Mouse (Mus musculus): ENCODE measurements around the gene Gm6408. TPM values are rescaled to one million over a fixed set of nuclear protein-coding genes. Genes with fewer than 3 reads are reported as not detected.
"Not testable (repeated sequence)": the region's sequence is repeated elsewhere in the genome, so short reads cannot be mapped to it uniquely, and the experiment has no call there.

The Gm6408 gene
- not detected for total RNA-seq (2021)
- long read RNA-seq, experiment 1, result 0 reads
- long read RNA-seq, experiment 2, result 0 reads

DNA sequence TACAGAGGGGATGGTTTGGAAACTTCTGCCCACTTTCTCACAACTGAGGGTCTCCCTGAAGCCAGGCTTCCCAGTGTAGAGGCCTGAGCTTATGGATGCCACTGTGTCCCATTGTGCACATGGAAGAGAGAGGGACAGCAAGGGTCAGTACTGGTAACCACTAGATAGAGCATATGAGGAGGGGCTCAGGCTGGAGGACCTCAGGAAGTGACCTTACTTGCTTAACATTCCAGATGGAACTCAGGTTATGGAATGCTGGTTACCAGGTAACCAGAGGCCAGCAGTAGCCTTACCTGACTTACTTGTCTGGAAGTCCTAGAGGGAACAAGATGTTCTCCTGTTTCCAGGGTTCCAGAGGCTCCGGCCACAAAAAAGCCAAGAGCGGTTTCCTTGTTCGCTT is at the start of gene Gm6408:
Gene Gm6408 (plus strand): TSS at position 301 of the 400 bp plus-strand sequence.
- not testable (repeated sequence) for DNase-seq

DNA sequence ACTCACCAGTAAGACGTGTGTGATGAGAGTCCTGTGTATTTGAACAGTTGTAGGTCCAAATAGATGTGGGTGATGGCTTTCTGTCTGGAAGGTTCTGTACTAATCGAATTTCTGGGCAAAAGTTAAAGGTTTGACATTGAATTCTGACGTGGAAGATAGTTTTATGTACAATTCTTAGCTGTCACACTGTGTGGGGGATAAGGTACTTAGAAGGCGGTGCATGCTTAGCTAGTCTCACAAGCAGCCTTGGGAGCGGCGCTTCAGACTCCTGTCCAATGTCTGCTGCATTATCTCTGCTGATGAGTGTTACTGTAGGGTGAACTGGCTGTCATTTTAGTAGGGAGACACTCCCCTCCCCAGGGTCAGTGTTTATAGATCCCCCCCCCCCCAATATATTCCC is 49.3 kb upstream of the Gm6408 start:
- no peak for DNase-seq

DNA sequence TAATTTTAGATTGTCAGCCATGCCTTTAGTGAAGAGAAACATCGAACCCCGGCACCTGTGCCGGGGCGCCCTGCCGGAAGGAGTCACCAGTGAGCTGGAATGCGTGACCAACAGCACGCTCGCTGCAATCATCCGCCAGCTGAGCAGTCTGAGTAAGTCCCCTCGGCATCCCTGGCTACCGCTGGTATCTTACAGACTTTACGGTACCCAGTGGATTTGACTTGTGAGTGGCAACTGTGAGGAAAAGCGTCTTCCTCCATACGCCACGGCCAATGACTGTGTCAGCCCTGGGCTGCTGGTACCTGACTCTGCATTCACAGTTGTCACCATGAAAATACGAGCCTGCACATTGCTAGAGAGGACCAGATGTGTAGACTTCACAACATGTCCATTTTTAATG is 46.4 kb upstream of the Gm6408 start:
- DNase-seq, result no peak

DNA sequence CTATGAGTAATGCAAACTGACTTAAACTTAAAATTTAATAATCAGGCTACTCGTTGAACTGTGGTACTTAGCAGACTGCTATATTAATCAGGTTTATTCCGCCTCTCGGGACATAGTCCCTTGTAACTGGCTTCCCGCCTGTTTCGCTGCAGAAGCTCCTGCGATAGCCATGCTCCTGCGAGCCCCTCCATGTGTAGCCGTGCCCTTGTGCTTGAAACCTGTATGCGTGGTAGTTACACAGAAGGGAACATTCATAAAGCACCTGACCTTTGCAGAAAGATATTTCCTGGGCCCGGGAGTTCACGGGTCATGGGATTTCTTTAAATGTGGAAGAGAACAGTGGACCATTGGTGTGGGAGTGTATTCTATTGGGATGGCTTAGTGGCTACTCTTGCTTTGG is 45.0 kb upstream of the Gm6408 start:
- DNase-seq, result no peak

DNA sequence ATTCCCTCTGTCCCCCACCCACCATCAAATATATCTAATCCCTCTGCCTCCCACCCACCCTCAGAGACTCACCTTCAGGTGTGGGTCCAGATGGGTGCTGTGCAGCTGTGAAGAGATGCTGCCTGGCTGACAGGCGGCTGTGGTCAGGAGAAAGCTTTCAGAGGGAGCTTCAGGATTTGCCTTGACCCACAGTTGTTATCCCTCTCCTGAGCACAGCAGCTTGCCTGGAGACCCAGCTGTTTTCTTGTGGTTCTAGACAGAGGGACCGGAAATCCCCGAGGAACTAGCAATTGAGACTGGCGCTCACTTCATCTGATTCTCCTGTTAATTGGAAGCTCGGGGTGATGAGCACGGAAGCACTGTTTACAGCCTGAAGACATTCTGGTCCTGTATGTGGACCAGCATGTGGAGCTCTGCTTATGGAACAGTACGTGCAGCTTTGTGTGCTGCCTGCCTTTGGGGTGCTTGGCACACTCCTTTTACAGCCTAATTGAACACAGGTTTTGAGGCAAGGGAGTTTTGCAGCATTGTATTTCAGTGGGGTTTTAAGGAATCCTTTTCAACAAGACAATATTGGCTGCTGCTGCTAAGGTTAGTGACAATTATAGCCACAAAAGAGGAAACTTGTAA is 42.5 kb upstream of the Gm6408 start:
- no peak for DNase-seq

DNA sequence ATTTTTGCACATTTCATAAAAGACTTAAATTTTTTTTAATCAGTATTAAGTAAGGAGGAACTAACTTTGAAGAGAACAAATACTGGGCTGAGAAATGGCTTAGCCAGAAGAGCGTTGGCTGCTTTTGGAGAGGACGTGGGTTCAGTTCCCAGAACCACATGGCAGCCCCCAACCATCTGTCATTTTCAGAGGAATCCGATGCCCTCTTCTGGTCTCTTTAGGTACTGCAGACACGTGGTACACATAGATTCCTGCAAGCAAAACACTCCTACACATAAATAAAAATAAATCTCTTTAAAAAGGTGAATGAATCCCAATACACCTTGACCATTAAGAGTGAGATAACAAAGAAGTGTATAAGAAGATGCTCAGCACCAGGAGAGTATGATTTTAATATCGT is 41.5 kb upstream of the Gm6408 start:
- no peak for DNase-seq

DNA sequence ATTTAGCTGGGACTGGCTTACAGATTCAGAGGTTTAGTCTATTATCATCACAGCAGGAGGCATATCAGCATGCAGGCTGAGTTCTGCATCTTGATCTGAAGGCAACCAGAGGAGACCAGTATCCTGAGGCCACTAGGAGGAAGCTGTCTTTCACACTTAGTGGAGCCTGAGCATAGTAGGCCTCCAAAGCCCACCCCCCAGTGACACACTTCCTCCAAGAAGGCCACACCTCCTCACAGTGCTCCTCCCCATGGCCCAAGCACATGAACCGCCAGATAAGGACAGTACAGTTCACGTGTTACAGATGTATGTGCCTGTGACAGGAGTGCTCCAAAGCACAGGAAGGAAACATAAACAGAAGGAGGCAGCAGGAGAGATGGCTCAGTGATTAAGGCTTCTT is 39.0 kb upstream of the Gm6408 start:
- no peak for DNase-seq

DNA sequence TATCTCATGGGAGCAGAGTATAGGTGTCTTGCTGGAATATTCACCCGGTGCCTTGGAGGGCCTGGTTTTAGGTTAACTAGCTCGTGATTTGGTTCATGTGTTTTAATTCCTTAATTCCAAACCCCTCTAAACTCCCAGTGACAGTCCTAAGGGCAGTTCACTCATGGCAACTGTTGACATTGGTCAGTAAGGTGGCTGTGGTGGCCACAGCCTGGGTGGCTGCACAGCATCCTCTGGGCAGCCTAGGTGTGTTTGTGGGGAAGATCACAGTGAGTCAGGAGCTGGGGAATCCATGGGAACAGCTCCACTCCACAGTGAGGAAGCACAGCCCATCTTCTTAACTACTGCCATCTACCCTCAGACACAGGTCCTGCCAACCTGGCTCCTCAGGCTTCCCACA is 35.1 kb upstream of the Gm6408 start:
- DNase-seq, result no peak

DNA sequence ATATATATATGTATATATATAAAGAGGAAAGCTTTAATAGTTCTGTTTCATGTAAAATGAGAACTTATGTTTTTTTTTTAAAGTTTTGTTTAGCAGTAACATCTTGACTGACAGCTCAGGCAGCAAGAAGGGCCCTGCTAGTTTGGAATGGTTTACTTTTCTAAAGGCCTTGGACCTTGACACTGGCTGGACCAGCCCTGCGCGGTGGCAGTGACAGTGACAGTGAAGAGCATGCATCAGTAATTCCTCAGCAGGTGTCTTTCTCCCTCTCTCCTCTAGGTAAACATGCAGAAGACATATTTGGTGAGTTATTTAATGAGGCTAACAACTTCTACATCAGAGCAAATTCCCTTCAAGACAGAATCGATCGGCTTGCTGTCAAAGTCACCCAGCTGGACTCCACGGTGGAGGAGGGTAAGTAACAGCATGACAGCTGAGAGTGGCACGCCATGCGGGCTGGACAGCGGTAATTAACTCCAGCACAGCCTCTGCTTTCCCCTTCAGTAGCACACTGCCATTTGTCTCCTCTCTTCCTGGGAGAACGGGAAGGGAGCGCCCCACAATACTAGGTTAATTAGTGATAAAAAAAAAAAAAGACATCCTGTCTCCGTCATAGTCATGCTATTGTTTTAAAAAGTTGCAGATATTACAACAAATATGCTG is 30.0 kb upstream of the Gm6408 start:
- DNase-seq, result no peak

DNA sequence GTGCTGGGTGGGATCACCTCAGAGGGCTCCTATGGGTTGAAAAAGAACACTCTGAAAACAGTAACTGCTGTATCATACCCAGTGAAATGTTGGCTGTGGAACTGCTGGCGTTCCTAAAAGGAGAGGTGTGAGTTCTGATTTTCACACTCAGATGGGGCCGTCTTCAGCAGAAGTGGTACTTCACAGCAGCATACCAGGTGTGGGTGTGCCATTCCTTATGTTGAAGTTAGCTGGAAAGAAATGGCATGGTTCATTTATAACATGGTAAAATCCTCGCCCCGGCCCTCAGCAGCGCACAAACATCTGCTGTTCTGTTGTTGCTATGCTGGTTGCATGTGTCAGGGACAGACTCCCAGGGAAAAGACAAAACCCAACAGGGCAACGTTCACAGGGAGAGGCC is 28.2 kb upstream of the Gm6408 start:
- DNase-seq, result no peak

DNA sequence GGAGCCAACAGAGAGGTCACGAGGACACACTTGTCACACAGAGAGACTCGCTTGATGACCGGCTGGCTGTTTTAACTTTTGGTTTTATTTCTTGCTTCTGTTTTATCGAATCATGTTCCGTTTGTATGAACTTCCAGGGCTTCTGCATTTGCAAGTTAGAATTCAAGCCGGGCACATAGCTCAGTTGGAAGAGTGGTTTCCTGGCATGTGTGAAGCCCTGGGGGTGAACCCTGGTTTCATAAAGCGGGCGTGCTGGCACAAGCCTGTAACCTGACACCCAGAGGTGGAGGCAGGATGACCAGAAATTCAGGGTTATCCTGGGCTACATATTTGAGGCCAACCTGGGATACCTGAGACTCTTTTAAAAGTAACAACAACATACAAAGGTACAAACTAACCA is 20.2 kb upstream of the Gm6408 start:
- no peak for DNase-seq

DNA sequence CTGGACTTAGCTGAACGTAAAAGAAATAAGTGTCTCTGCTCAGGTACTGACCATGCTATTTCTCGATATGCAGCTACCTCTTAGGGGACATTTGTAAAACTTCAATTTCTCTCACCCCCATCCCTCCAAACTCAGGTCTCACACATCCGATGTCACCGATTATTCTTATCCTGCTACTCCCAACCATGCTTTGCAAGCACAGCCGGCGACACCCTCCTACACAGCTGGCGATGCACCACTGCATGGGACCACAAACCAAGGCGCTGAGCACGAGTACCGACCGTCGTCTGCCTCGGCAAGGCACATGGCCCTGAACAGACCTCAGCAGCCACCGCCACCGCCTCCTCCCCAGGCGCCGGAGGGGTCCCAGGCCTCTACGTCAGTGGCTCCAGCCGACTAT is 15.1 kb upstream of the Gm6408 start:
- no peak for DNase-seq

DNA sequence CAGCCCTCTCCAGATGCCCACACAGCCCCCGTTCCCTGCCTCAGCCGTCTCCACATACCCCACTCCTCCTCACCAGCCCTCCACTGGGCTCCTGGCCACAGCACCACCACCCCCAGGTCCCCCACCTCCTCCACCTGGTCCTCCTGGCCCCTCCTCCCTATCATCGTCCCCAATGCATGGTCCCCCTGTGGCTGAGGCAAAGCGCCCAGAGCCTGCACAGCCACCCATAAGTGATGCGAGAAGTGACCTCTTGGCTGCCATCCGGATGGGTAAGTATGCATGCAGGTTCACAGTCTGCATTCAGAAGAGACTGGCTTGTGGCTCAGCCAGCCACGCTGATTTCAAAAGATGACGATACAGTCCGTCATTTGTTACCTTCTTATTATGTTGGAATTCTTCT is 13.5 kb upstream of the Gm6408 start:
- no peak for DNase-seq

DNA sequence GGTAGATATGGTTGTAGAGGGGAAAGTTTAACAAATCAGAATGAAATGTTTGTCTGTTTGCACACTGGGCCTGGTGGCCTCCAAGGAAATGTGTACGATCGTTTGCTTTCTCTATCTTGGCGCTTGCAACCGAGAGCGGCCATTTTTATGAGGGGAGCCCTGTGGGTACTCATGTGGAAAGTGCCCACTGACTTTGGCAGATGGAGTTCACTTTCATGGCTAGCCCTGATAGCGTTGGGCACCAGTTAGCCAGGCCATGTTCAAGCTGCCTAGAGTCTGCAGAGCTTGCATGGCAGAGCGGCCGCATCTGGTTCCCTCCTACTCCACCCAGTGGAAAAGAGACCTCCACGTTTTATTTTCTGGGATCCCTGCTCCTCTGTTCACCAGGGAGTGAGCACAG is 10.9 kb upstream of the Gm6408 start:
- DNase-seq, result no peak

DNA sequence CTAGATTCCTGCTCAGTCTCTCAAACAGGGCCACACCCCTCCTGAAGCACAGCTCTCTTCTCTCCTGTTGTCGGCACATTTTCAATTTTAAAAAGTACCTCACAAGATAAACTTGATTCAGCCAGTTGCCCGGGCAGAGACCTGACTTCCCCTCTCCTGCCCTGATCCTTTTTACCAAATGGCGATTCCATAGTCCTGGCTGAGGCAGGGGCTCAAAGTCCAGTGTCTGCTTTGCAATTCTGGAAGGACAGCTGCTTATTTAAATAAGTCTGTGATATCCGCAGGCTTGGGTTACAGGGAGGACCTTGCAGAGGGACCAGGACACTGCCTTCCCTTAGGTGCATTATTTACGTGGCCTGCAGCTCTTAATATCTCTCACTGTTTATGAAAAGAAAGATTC is 10.5 kb upstream of the Gm6408 start:
- no peak for DNase-seq

DNA sequence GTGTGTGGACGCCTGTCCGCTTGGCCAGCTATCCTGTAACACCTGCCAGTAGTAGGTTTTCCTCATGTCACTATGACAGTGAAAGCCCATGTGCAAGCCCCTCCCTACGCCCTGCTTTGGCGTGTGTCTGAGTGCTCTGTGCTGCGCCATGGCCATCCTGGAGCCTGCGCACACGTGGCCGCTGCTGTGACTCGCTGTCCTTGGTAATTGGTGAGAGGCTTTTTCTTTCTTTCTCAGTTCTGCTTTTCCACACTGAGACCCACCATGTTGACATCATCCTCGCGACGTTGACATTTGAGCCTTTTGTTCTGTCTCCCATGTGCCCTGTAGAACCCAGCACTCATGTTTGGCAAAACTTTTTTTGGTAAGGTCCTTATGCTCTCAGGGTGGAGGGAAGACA is 9.9 kb upstream of the Gm6408 start:
- no peak for DNase-seq

DNA sequence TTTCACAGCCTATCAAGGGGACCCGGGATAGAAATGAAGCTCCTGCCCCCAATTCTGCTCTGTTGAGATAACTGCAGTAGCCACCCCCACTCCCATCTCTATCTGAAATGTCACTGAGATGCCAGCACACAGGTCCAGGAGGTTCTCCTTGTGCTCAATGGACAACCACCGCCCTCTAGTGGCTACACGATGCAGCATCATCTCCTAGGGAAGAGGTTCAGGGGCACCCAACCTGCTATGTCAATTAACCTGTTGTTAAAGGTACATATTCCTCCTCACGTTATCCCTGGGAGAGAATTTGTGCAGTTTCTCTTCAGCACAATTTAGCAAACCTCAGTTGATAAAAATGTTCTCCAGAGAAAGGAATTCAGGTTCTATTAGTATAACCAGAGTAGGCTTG is 2.2 kb upstream of the Gm6408 start:
- not testable (repeated sequence) for DNase-seq

DNA sequence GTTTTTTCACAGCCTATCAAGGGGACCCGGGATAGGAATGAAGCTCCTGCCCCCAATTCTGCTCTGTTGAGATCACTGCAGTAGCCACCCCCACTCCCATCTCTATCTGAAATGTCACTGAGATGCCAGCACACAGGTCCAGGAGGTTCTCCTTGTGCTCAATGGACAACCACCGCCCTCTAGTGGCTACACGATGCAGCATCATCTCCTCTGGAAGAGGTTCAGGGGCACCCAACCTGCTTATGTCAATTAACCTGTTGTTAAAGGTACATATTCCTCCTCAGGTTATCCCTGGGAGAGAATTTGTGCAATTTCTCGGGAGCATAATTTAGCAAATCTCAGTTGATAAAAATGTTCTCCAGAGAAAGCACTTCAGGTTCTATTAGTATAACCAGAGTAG is 7.2 kb downstream of the Gm6408 start:
- not testable (repeated sequence) for DNase-seq

DNA sequence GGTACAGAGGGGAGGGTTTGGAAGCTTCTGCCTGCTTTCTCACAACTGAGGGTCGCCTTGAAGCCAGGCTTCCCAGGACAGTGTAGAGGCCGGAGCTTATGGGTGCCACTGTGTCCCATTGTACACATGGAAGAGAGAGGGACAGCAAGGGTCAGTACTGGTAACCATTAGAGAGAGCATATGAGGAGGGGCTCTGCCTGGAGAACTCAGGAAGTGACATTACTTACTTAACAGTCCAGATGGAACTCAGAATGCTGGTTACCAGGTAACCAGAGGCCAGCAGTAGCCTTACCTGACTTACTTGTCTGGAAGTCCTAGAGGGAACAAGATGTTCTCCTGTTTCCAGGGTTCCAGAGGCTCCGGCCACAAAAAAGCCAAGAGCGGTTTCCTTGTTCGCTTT is 9.3 kb downstream of the Gm6408 start, which contains the start of gene Gm6370:
Gene Gm6370 (plus strand): TSS at position 301 of the 400 bp plus-strand sequence.
- not testable (repeated sequence) for DNase-seq

DNA sequence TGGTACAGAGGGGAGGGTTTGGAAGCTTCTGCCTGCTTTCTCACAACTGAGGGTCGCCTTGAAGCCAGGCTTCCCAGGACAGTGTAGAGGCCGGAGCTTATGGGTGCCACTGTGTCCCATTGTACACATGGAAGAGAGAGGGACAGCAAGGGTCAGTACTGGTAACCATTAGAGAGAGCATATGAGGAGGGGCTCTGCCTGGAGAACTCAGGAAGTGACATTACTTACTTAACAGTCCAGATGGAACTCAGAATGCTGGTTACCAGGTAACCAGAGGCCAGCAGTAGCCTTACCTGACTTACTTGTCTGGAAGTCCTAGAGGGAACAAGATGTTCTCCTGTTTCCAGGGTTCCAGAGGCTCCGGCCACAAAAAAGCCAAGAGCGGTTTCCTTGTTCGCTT is 20.3 kb downstream of the Gm6408 start, which contains the start of gene 4930449I24Rik:
Gene 4930449I24Rik (plus strand): TSS at position 301 of the 400 bp plus-strand sequence.
- DNase-seq, result not testable (repeated sequence)

DNA sequence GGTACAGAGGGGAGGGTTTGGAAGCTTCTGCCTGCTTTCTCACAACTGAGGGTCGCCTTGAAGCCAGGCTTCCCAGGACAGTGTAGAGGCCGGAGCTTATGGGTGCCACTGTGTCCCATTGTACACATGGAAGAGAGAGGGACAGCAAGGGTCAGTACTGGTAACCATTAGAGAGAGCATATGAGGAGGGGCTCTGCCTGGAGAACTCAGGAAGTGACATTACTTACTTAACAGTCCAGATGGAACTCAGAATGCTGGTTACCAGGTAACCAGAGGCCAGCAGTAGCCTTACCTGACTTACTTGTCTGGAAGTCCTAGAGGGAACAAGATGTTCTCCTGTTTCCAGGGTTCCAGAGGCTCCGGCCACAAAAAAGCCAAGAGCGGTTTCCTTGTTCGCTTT is 32.1 kb downstream of the Gm6408 start, which contains the start of gene Gm3402:
Gene Gm3402 (plus strand): TSS at position 301 of the 400 bp plus-strand sequence.
- DNase-seq, result not testable (repeated sequence)

DNA sequence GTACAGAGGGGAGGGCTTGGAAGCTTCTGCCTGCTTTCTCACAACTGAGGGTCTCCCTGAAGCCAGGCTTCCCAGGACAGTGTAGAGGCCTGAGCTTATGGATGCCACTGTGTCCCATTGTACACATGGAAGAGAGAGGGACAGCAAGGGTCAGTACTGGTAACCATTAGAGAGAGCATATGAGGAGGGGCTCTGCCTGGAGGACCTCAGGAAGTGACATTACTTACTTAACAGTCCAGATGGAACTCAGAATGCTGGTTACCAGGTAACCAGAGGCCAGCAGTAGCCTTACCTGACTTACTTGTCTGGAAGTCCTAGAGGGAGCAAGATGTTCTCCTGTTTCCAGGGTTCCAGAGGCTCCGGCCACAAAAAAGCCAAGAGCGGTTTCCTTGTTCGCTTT is 43.7 kb downstream of the Gm6408 start, which contains the start of gene Gm3404:
Gene Gm3404 (plus strand): TSS at position 301 of the 400 bp plus-strand sequence.
- not testable (repeated sequence) for DNase-seq
